Mouse (Mus musculus) c-Kit-positive CD71-negative TER-119-negative erythroid progenitor cells, embryonic 14.5 days (primary cell): ENCODE results near the gene Plcb3.

Experiments
- DNase-seq: peaks from one replicate; pipeline ENCODE4 v3.0.0-alpha.2; 2013; ENCODE audit warnings: low read depth

Gene Plcb3

DNA sequence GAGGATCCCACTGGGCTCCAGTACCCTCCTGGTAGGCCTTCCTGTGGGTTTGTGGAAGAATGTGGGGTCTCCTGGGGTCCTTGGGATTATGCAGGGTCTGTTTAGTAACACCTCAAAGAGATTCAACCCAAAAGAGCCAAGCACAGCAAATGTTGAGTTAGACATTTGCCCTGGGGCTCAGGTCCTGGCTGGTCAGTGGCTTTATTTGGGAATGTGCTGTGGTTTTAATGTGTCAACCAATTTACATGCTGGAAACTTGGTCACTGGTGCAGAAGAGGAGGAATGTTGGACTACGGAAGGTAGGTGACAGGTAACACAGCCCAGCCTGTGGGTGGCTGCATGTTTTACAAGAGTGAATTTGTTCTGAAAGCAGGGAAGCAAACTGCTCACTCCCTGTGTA lies 73.2 kb downstream of the Plcb3 start:
- DNase-seq = no peak
